In genomic region chr3:132353204-132353603, GRCm38 (mm10) we compare ENCODE assay signal across 21 mouse cellular contexts.
"Had no signal": no experiment of that assay in that cellular context is flagged by ENCODE, and none has a peak within 500 bp of the region (broad histone marks: within the 10 kb centered on the region; RNA-seq: fewer than 3 reads in every experiment).

No protein-coding gene starts in this region.

- H3K27me3 ChIP-seq: liver, embryonic 15.5 days; lung, embryonic 15.5 days; megakaryocyte, embryonic 14.5 days; midbrain, embryonic 12.5 days; neural tube, embryonic 13.5 days; neural tube, embryonic 15.5 days had no signal

- H3K4me3 ChIP-seq: liver, embryonic 15.5 days; lung, embryonic 15.5 days; megakaryocyte, embryonic 14.5 days; midbrain, embryonic 12.5 days; myocyte; neural tube, embryonic 13.5 days; neural tube, embryonic 15.5 days had no signal

- ATAC-seq: liver, postnatal 0 days; lung, postnatal 0 days; midbrain, embryonic 16.5 days had no signal

- H3K9me3 ChIP-seq: liver, embryonic 15.5 days; lung, embryonic 15.5 days; midbrain, embryonic 12.5 days; neural tube, embryonic 13.5 days; neural tube, embryonic 15.5 days had no signal

- DNase-seq: liver, postnatal 0 days; lung, adult 2 months; lung, postnatal 4 days; midbrain, embryonic 14.5 days; retina, postnatal 1 day; right cerebral cortex, adult 18-20 months; right cerebral cortex, postnatal 25 days; right cerebral cortex, postnatal 4 days; spleen, adult 18-20 months; thymus, adult 18-20 months; thymus, postnatal 14 days; thymus, postnatal 36 days had no signal

- H3K36me3 ChIP-seq: liver, embryonic 15.5 days; lung, embryonic 15.5 days; midbrain, embryonic 12.5 days; neural tube, embryonic 13.5 days; neural tube, embryonic 15.5 days had no signal

- H3K4me1 ChIP-seq: liver, embryonic 15.5 days; lung, embryonic 15.5 days; megakaryocyte, embryonic 14.5 days; midbrain, embryonic 12.5 days; neural tube, embryonic 13.5 days; neural tube, embryonic 15.5 days had no signal

- H3K9ac ChIP-seq: liver, embryonic 15.5 days; liver, postnatal 0 days; lung, embryonic 15.5 days; midbrain, embryonic 12.5 days; neural tube, embryonic 13.5 days; neural tube, embryonic 15.5 days had no signal

- H3K4me2 ChIP-seq: liver, embryonic 15.5 days; lung, embryonic 15.5 days; midbrain, embryonic 12.5 days; neural tube, embryonic 13.5 days; neural tube, embryonic 15.5 days had no signal

- H3K27ac ChIP-seq: liver, embryonic 15.5 days; lung, embryonic 15.5 days; midbrain, embryonic 12.5 days; neural tube, embryonic 13.5 days; neural tube, embryonic 15.5 days had no signal
